Mouse (Mus musculus): ENCODE measurements around the gene Pomc.

- no peak for TF ChIP-seq CTCF (IDR thresholded peaks at IDR 0.05; ENCODE audit: borderline replicate concordance, insufficient read depth, low read depth, low read length)
- TF ChIP-seq POLR2A (IDR thresholded peaks at IDR 0.05; ENCODE audit: borderline replicate concordance, insufficient read depth, low read length) = peak; percentile 25; the same call in 1 of the 2 replicates
Measured at GRCm38 (mm10) chr12:4007181-4007580, 52.4 kb downstream of the Pomc start.

Data from cerebellum, adult 2 months (tissue).